Mouse (Mus musculus) activated CD4-positive, CD25-positive, alpha-beta regulatory T cell (primary cell): ENCODE data around the gene Olfr1226. TPM values are rescaled to one million over a fixed set of nuclear protein-coding genes. Genes with fewer than 3 reads are reported as not detected.

Source experiments
- polyA plus RNA-seq, 2 experiments: library from polyadenylated mRNA; unstranded; fragments of 100-300 nt; shearing (Covaris generic); gene quantifications; one replicate each; pipeline ENCODE4 v1.2.1; 2017

The Olfr1226 gene
- polyA plus RNA-seq = not detected

DNA sequence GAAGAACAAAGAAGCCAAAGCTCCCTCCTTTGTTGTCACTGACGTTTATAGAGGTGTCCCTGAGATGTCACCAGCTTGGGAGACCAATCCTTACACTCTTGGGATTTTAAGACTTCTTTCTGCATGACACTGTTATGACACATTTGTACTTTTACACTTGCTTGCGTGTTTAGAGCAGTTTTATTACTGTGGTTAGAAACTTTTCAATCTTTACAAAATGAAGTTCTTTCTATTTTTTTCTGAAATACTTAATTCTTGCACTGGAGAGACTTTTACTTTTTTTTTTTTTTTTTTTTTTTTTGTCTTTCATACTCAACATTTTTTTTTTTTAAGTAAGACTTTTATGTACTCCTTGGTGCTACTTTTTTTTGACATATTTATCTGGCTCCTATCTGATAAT, at the start of gene Olfr1226:
Gene Olfr1226 (minus strand): TSS at position 101 of the 400 bp plus-strand sequence.

DNA sequence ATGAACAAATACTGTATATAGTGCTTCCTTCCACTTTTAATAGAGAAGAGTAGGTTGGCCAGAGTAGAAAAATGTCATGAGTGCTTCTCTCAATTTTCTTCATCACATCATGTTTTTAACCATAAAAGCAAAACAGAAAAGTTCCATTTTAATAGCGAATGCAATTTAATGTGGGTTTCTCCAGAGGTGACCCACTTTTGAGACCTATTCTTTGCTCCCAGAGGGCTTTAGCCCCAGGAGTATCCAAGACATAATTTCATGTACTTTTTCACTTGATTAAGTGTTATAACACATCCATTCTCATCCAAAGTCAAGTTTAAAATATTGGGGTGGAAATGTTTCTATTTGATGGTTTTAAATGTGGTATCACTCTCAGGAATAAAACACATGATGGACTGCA, 25.3 kb downstream of the Olfr1226 start, which contains the start of gene Olfr1225:
Gene Olfr1225 (minus strand): TSS at position 101 of the 400 bp plus-strand sequence.

DNA sequence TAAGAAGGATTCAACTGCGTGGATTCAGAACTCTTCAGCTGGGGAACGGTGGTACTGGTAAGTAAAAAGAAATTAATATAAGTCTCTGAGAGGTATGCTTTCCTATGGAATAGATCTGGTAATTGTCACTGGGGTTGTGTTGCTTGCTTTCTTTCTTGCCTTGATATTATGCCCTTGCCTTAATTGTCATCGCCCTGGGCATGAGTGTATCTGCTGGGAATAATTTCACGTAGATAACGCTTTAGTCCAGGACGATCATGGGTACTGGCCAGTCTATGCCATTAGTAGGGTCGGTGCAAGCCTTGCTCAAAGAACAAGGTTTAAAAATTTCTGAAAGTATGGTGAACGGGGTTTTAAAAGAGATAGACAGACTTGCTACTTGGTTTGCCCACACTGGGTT, 35.9 kb downstream of the Olfr1226 start, which contains the start of gene Olfr1224-ps1:
Gene Olfr1224-ps1 (minus strand): TSS at position 101 of the 400 bp plus-strand sequence.

DNA sequence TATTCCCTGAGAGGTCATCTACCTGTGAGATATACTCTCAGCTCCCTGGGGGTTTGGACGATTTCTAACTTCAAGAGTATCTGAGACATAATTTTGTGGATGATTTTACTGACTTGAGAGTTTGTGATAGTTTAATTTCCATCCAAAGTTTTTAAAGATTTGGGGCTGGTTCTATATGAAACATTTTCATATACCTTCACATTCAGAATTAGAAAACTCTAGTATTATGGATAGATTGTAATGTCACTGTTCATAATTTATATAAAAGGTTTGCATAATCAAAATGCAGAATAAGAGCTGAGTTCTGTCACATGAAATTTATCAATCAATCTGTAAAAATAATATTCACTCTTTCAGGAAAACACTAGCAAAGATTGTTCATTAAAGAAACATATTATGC, 48.4 kb downstream of the Olfr1226 start, which contains the start of gene Olfr1223:
Gene Olfr1223 (minus strand): TSS at position 101 of the 400 bp plus-strand sequence.

Other genes starting within 250 kb of the Olfr1226 start
- not detected for gene Olfr1212, start 246.1 kb downstream of the Olfr1226 start, polyA plus RNA-seq
- not detected for gene Gm13762, start 219.8 kb downstream of the Olfr1226 start, polyA plus RNA-seq
- gene Olfr1214, start 207.4 kb downstream of the Olfr1226 start, polyA plus RNA-seq = not detected
- gene Olfr1215, start 193.1 kb downstream of the Olfr1226 start, polyA plus RNA-seq = under 1 TPM in 1 of 2 experiments, not detected in 1; 0.23 TPM
- not detected for gene Olfr1216, start 181.7 kb downstream of the Olfr1226 start, polyA plus RNA-seq
- under 1 TPM in 1 of 2 experiments, not detected in 1; 0.19 TPM for gene Olfr1217, start 168.0 kb downstream of the Olfr1226 start, polyA plus RNA-seq
- not detected for gene Olfr1218, start 138.9 kb downstream of the Olfr1226 start, polyA plus RNA-seq
- not detected for gene Olfr1219, start 116.5 kb downstream of the Olfr1226 start, polyA plus RNA-seq
- under 1 TPM in 1 of 2 experiments, not detected in 1; 0.17 TPM for gene Olfr1220, start 93.2 kb downstream of the Olfr1226 start, polyA plus RNA-seq
- not detected for gene Olfr1221, start 82.8 kb downstream of the Olfr1226 start, polyA plus RNA-seq
- gene Olfr1222, start 67.0 kb downstream of the Olfr1226 start, polyA plus RNA-seq = under 1 TPM in 1 of 2 experiments, not detected in 1; 0.07 TPM
- gene Olfr1223, start 48.5 kb downstream of the Olfr1226 start, polyA plus RNA-seq = under 1 TPM; 0.13 to 0.37 TPM
- under 1 TPM in 1 of 2 experiments, not detected in 1; 0.23 TPM for gene Olfr1224-ps1, start 36.0 kb downstream of the Olfr1226 start, polyA plus RNA-seq
- not detected for gene Olfr1225, start 25.4 kb downstream of the Olfr1226 start, polyA plus RNA-seq
- gene Olfr1228, start 54.0 kb upstream of the Olfr1226 start, polyA plus RNA-seq = under 1 TPM in 1 of 2 experiments, not detected in 1; 0.32 TPM
- not detected for gene Olfr1229, start 88.0 kb upstream of the Olfr1226 start, polyA plus RNA-seq
- gene Olfr1230, start 97.2 kb upstream of the Olfr1226 start, polyA plus RNA-seq = not detected
- under 1 TPM in 1 of 2 experiments, not detected in 1; 0.31 TPM for gene Olfr1231, start 107.0 kb upstream of the Olfr1226 start, polyA plus RNA-seq
- gene Olfr1232, start 129.6 kb upstream of the Olfr1226 start, polyA plus RNA-seq = not detected
- gene Olfr1233, start 142.3 kb upstream of the Olfr1226 start, polyA plus RNA-seq = under 1 TPM in 1 of 2 experiments, not detected in 1; 0.04 TPM
- under 1 TPM in 1 of 2 experiments, not detected in 1; 0.31 TPM for gene Olfr1234, start 164.8 kb upstream of the Olfr1226 start, polyA plus RNA-seq
- under 1 TPM; 0.04 to 0.05 TPM for gene Olfr1238, start 209.6 kb upstream of the Olfr1226 start, polyA plus RNA-seq
- gene Olfr1239, start 220.4 kb upstream of the Olfr1226 start, polyA plus RNA-seq = under 1 TPM in 1 of 2 experiments, not detected in 1; 0.11 TPM
- gene Olfr1240, start 243.0 kb upstream of the Olfr1226 start, polyA plus RNA-seq = not detected